Mouse (Mus musculus) forebrain, postnatal 0 days (tissue): ENCODE measurements around the gene Ccdc113. TPM values are rescaled to one million over a fixed set of nuclear protein-coding genes. Genes with fewer than 3 reads are reported as not detected.
"Not testable (repeated sequence)": the region's sequence is repeated elsewhere in the genome, so short reads cannot be mapped to it uniquely, and the experiment has no call there.

Experiments used
- ATAC-seq: fragments of 200-750 bp; cut with Nextera tagmentation; 2 replicates; pipeline ENCODE4 v1.8.0; 2017; ENCODE audit warnings: mild to moderate bottlenecking, moderate library complexity
- DNase-seq: peaks from one replicate; pipeline ENCODE4 v3.0.0-alpha.2; 2015
- H3K27ac ChIP-seq: fragments of 300-500 bp; sonication (generic); 2 replicates; pipeline ENCODE4 v1.5.1; 2014; ENCODE audit warnings: low read depth, mild to moderate bottlenecking, antibody characterized with exemption, low read length, moderate library complexity, mixed read lengths
- H3K27me3 ChIP-seq: fragments of 300-500 bp; sonication (generic); 2 replicates; pipeline ENCODE4 v1.6.1; 2014; ENCODE audit warnings: mild to moderate bottlenecking, low read length, mixed read lengths; ENCODE audit not compliant: insufficient read depth
- H3K36me3 ChIP-seq: fragments of 300-500 bp; sonication (generic); 2 replicates; pipeline ENCODE4 v1.6.1; 2014; ENCODE audit warnings: mild to moderate bottlenecking, moderate library complexity; ENCODE audit not compliant: insufficient read depth
- H3K4me1 ChIP-seq: fragments of 300-500 bp; sonication (generic); 2 replicates; pipeline ENCODE4 v1.6.1; 2014; ENCODE audit warnings: antibody characterized with exemption; ENCODE audit not compliant: insufficient read depth
- H3K4me2 ChIP-seq: fragments of 300-500 bp; sonication (generic); 2 replicates; pipeline ENCODE4 v1.6.1; 2014; ENCODE audit warnings: low read depth, mild to moderate bottlenecking, moderate library complexity
- H3K4me3 ChIP-seq: fragments of 300-500 bp; sonication (generic); 2 replicates; pipeline ENCODE4 v1.5.1; 2014; ENCODE audit warnings: low read depth, low read length, mixed read lengths
- H3K9ac ChIP-seq: fragments of 300-500 bp; sonication (generic); 2 replicates; pipeline ENCODE4 v1.6.1; 2014; ENCODE audit warnings: mild to moderate bottlenecking
- H3K9me3 ChIP-seq: fragments of 300-500 bp; sonication (generic); 2 replicates; pipeline ENCODE4 v1.6.1; 2016; ENCODE audit warnings: low read length
- CTCF ChIP-seq: sonication (generic); IDR thresholded peaks from 2 replicates; pipeline ENCODE4 v1.5.1; 2016; ENCODE audit warnings: antibody characterized with exemption, control low read depth, low read depth
- WGBS: fragments of 180-500 bp; shearing (Covaris S2); extraction: QIAGEN DNeasy Blood & Tissue Kit; methylation state at CpG from one replicate; pipeline ENCODE4 v1.1.7; 2014; 5-methylcytosine and 5-hydroxymethylcytosine counted together
- polyA plus RNA-seq: library from polyadenylated mRNA; unstranded; fragments of >200 nt; fragmentation: Nextera tagmentation; extraction: Ambion mirVana; gene quantifications from 2 replicates; pipeline ENCODE4 v1.2.1, GENCODE M21; 2015
- total RNA-seq: library from RNA; depleted of rRNA; stranded (reverse); fragments of >200 nt; gene quantifications from 2 replicates; pipeline ENCODE4 v1.2.3, GENCODE M21; 2014; rRNA removed

The Ccdc113 gene
- total and polyA plus RNA-seq, 2 experiments from 2014 or later: 3.7 to 5.3 TPM

GRCm38 (mm10) chr8:95599861-95600260 lies 66.0 kb downstream of the Ccdc113 start:
- no peak overlapping the region for H3K4me3 ChIP-seq
- DNase-seq (peak; percentile 89), ATAC-seq (peak; percentile 81)
- H3K27ac ChIP-seq: no peak overlapping the region
- no peaks in the 10 kb centered on the region for H3K4me1 ChIP-seq
- TF ChIP-seq CTCF: peak; percentile 88
- no peaks in the 10 kb centered on the region for H3K9me3 ChIP-seq
- no peaks in the 10 kb centered on the region for H3K36me3 ChIP-seq
- 9% methylated on average over 11 of the region's 11 CpGs for WGBS
- no peaks in the 10 kb centered on the region for H3K27me3 ChIP-seq
- no peak overlapping the region for H3K9ac ChIP-seq
- no peak overlapping the region for H3K4me2 ChIP-seq

- 78% methylated on average over 15 of the region's 15 CpGs for whole genome bisulfite sequencing
- TF ChIP-seq CTCF: no peak
Observed at GRCm38 (mm10) chr8:95601306-95601705, 67.4 kb downstream of the Ccdc113 start.

GRCm38 (mm10) chr8:95602168-95602567 lies 68.3 kb downstream of the Ccdc113 start:
- H3K9me3 ChIP-seq: no peaks in the 10 kb centered on the region
- no peak overlapping the region for H3K9ac ChIP-seq
- H3K36me3 ChIP-seq: no peaks in the 10 kb centered on the region
- no peak overlapping the region for H3K4me2 ChIP-seq
- H3K4me3 ChIP-seq: no peak overlapping the region
- peak; percentile 41 for TF ChIP-seq CTCF
- ATAC-seq (no peak), DNase-seq (no peak)
- H3K4me1 ChIP-seq: no peaks in the 10 kb centered on the region
- H3K27ac ChIP-seq: no peak overlapping the region
- 74% methylated on average over 2 of the region's 2 CpGs for whole genome bisulfite sequencing
- H3K27me3 ChIP-seq: no peaks in the 10 kb centered on the region

More at GRCm38 (mm10) chr8:95601306-95601705, 67.4 kb downstream of the Ccdc113 start:
- ATAC-seq (no peak), DNase-seq (no peak)
- Histone ChIP-seq H3K4me3 (no peak overlapping the region), H3K4me1 (no peaks in the 10 kb centered on the region), H3K36me3 (no peaks in the 10 kb centered on the region), H3K9me3 (no peaks in the 10 kb centered on the region), H3K4me2 (no peak overlapping the region), H3K9ac (no peak overlapping the region), H3K27ac (no peak overlapping the region), H3K27me3 (no peaks in the 10 kb centered on the region)

- H3K27me3 ChIP-seq, H3K9me3 ChIP-seq, ATAC-seq, H3K4me1 ChIP-seq, H3K4me2 ChIP-seq, DNase-seq, H3K9ac ChIP-seq, H3K4me3 ChIP-seq, H3K27ac ChIP-seq, H3K36me3 ChIP-seq: not testable (repeated sequence)
- peak; percentile 21; the same call in 1 of the 2 replicates for TF ChIP-seq CTCF
- WGBS: 22% methylated on average over 4 of the region's 5 CpGs
Observed at GRCm38 (mm10) chr8:95606509-95606908, 72.6 kb downstream of the Ccdc113 start.

GRCm38 (mm10) chr8:95607210-95607609 lies 73.3 kb downstream of the Ccdc113 start:
- DNase-seq (no peak), ATAC-seq (no peak)
- H3K9ac ChIP-seq: no peak overlapping the region
- no peak for TF ChIP-seq CTCF
- H3K9me3 ChIP-seq: no peaks in the 10 kb centered on the region
- H3K36me3 ChIP-seq: no peaks in the 10 kb centered on the region
- no peak overlapping the region for H3K4me2 ChIP-seq
- no peak overlapping the region for H3K4me3 ChIP-seq
- 37% methylated on average over 9 of the region's 9 CpGs for WGBS
- H3K27me3 ChIP-seq: no peaks in the 10 kb centered on the region
- no peak overlapping the region for H3K27ac ChIP-seq
- H3K4me1 ChIP-seq: no peaks in the 10 kb centered on the region

Other genes starting within 250 kb of the Ccdc113 start
- 0.33 and 0.85 TPM in 2 replicates for gene Cngb1, start 227.5 kb upstream of the Ccdc113 start, total RNA-seq
- 0.47 and 1.2 TPM in 2 replicates for gene Cngb1, start 227.5 kb upstream of the Ccdc113 start, polyA plus RNA-seq
- 1.2 and 1.3 TPM in 2 replicates for gene Tepp, start 223.5 kb upstream of the Ccdc113 start, total RNA-seq
- gene Tepp, start 223.5 kb upstream of the Ccdc113 start, polyA plus RNA-seq: 0.86 and 1.8 TPM in 2 replicates
- 11.8 and 15.7 TPM in 2 replicates for gene Zfp319, start 202.1 kb upstream of the Ccdc113 start, total RNA-seq
- gene Zfp319, start 202.1 kb upstream of the Ccdc113 start, polyA plus RNA-seq: 10.7 and 13.4 TPM in 2 replicates
- 30.8 and 66.0 TPM in 2 replicates for gene Usb1, start 201.8 kb upstream of the Ccdc113 start, total RNA-seq
- gene Usb1, start 201.8 kb upstream of the Ccdc113 start, polyA plus RNA-seq: 34.9 and 38.6 TPM in 2 replicates
- gene Mmp15, start 181.8 kb upstream of the Ccdc113 start, total RNA-seq: 32.4 and 40.3 TPM in 2 replicates
- gene Mmp15, start 181.8 kb upstream of the Ccdc113 start, polyA plus RNA-seq: 10.7 and 13.9 TPM in 2 replicates
- 88.8 and 94.2 TPM in 2 replicates for gene Cfap20, start 99.2 kb upstream of the Ccdc113 start, total RNA-seq
- 106 and 125 TPM in 2 replicates for gene Cfap20, start 99.2 kb upstream of the Ccdc113 start, polyA plus RNA-seq
- 26.7 TPM in 2 replicates for gene Csnk2a2, start 44.0 kb upstream of the Ccdc113 start, total RNA-seq
- gene Csnk2a2, start 44.0 kb upstream of the Ccdc113 start, polyA plus RNA-seq: 7.7 and 9.9 TPM in 2 replicates
- 0.38 TPM in 1 of 2 replicates, not detected in the other for gene Prss54, start 42.3 kb downstream of the Ccdc113 start, total RNA-seq
- not detected in 2 replicates for gene Prss54, start 42.3 kb downstream of the Ccdc113 start, polyA plus RNA-seq
- gene Gins3, start 99.4 kb downstream of the Ccdc113 start, total RNA-seq: 3.8 and 4.3 TPM in 2 replicates
- gene Gins3, start 99.4 kb downstream of the Ccdc113 start, polyA plus RNA-seq: 3.2 and 4.4 TPM in 2 replicates
- 549 and 619 TPM in 2 replicates for gene Ndrg4, start 142.9 kb downstream of the Ccdc113 start, total RNA-seq
- gene Ndrg4, start 142.9 kb downstream of the Ccdc113 start, polyA plus RNA-seq: 428 and 484 TPM in 2 replicates
- 24.9 and 29.8 TPM in 2 replicates for gene Setd6, start 181.8 kb downstream of the Ccdc113 start, total RNA-seq
- gene Setd6, start 181.8 kb downstream of the Ccdc113 start, polyA plus RNA-seq: 37.1 and 40.0 TPM in 2 replicates